Mouse (Mus musculus) lung, adult 2 months (tissue): ENCODE measurements around the gene Abcd3.

ENCODE experiments used
- CTCF ChIP-seq: fragments of 200-500 bp; IDR thresholded peaks from 2 replicates; pipeline ENCODE4 v1.5.1; 2011; ENCODE audit warnings: mild to moderate bottlenecking, low read length, control low read depth; ENCODE audit not compliant: insufficient read depth
- POLR2A ChIP-seq: fragments of 200-500 bp; IDR thresholded peaks from 2 replicates; pipeline ENCODE4 v1.6.1; 2011; ENCODE audit warnings: low read depth, mild to moderate bottlenecking, control low read depth, low read length, borderline replicate concordance; ENCODE audit errors: extremely low read depth

DNA sequence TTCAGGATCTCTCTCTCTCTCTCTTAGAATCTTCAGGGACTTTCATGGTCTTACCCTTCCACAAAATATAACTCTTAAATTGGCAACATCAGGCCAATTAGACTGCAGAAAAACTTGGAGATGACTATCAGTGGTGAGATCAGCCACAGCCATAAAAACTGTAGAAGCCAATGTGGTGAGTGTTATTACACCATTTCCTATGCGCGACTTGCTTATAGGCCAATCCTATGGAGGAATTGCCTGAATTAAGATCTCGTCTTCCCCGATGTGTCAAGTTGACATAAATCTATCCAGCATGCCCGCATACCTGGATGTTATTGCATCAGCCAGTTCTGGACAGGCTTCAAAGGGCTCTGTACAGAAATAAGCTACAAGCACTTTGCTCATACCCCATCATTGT lies 28.2 kb upstream of the Abcd3 start:
- no peak for TF ChIP-seq POLR2A
- no peak for TF ChIP-seq CTCF
